Mouse (Mus musculus): Measurements from ENCODE around the gene Kin.

The Kin gene

DNA sequence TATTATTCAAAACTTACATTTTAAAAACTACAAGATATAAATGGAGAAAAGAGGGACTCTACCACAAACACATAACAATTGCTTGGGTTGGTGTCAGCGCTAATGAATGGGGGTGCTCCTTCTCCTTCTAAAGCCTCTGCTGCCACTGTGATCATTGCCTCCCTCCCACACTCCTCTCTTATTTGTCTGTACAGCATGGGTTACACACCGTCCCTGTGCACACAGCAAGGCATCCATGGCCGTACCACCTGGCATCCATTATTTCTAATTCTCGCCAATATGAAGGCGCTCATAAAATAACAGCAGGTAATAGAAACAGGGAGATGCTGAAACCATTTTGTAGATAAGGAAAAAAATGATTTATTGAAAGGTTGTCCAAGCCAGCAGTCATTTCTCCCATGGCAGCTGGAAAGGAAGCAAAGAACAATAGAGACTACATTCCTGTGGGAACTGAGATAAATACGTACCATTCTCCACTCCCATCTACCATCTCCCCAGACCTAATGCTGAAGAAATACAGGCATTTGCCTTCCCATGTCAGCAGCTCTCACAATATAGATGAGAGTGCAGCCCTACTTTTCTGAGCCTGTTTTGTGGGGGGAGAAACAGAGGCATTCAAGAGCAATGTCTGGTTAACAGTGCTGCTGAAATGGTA is 28.3 kb downstream of the Kin start:
- no peak for DNase-seq (ENCODE audit: low read depth, low spot score)

DNA sequence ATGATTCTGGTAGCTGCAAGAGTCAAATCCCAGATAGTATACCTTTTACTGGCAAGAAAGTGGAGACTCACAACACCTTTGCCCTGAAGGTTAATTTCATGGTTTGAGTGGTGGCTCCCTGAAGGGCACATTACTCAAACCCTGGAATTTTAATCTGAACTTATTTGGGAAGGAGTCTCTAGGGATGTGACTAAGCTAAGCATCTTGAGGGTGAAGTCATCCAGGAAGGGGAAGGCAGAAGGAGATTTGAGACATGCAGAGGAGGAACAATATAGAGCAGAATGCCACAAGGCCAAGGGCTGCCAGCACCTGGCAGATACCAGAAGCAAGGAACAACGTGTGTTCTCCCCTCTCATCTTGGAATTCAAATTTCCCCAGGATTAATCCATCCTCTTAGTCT is 38.4 kb downstream of the Kin start:
- DNase-seq (ENCODE audit: low read depth, low spot score) = no peak

DNA sequence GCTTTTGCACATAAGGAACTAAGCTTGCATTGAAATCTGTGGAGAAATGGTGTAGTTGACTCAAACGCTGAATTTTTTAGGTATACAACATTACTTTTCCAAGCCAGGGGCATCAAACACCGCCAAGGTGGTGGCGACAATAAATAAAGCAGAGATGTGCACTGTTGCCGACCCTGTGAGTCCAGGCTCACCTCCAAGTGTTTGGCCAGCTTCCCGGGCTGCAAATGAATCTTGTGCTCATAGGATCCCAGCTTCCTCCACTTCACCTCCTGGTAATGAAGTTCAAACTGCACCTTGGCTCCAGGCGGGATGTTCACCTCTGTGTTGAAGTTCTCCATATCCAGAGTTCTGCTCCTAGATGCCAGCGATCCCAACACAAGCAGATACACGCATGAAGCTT is 38.9 kb downstream of the Kin start:
- DNase-seq (ENCODE audit: low read depth, low spot score) = no peak

DNA sequence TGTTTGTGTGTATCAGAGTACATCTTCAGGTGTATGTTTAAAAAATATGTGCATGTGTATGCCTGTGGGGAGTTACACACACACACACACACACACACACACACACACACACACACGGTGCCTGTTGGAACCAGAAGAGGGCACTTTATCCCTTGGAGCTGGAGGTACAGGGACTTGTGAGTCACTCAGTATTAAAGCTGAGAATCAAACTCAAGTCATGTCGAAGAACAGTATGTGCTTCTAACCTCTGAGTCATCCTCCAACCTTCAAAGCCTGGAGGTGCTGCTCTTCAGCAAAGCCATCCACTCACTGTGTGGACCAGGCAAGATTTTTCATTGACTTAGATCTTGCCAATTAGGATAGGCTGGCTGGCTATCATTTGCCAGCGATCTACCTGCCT is 41.4 kb downstream of the Kin start:
- DNase-seq (ENCODE audit: low read depth, low spot score) = no peak

DNA sequence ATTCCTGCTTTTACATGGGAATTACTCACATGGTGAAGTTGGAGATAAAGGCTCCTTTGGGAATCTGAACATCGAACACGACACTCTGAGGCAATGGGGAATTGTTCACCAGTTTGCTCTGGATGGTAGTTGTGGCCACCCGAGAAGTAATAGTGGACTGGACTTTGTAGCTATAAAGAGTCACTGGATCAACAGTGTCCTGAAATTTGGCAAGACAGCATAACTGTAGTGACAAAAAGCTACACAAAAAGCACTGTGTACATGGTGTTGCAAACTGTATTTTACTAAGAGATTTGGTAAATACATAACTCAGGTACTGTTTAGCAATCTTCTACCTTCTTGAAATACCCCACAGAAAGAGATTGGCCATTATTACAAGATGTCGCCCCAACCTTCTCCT is 45.7 kb downstream of the Kin start:
- DNase-seq (ENCODE audit: low read depth, low spot score) = no peak

- DNase-seq (ENCODE audit: low read depth, low spot score) = no peak
These were observed 47.1 kb downstream of the Kin start for GRCm38 (mm10) chr2:10127471-10127870.

DNA sequence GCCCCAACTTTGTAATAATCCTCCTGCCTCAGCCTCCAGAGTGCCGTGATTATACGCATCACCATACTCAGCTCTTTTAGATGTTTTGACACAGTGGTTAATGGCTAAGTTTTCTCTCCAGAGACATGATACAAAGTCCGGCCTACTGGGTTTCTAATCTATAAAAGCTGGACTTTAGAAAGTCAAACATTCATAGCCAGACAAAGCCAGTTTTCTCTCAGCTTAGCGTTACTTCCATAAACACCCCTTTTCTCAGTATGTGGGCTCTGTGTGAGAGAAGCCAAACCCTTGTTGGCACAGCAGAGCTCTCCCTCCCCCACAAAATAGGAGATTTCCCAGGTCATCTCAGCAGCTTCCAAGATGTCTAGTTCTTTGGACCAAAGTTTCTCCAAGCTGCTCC is 48.2 kb downstream of the Kin start:
- DNase-seq (ENCODE audit: low read depth, low spot score) = no peak

GRCm38 (mm10) chr2:10130341-10130990 is 50.1 kb downstream of the Kin start:
- no peak for DNase-seq (ENCODE audit: low read depth, low spot score)

- DNase-seq (ENCODE audit: low read depth, low spot score) = no peak
These were observed 50.9 kb downstream of the Kin start, which contains the start of gene Itih2 for GRCm38 (mm10) chr2:10131296-10131695. Gene Itih2 (minus strand): TSS chr2:10131396.

GRCm38 (mm10) chr2:10132128-10132527 is 51.7 kb downstream of the Kin start:
- no peak for DNase-seq (ENCODE audit: low read depth, low spot score)

DNA sequence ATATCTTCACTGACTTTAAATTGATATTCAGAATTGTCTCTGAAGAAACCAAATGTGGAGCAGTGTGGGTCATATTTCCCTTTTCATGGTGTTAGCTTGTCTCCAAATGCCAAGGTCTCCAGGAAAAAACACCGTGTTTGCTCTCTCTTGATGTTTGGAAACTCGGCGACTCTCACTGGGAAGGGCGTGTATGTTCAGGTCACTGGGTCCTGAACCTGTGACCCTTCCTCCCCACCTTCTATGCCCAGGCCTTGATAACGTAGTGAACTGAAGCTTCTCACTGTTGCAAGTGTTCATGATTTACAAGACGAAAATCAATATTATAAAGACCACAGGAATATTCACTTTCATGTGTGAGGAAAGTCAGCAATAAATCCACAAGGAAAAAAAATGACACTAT is 53.5 kb downstream of the Kin start:
- no peak for DNase-seq (ENCODE audit: low read depth, low spot score)

DNA sequence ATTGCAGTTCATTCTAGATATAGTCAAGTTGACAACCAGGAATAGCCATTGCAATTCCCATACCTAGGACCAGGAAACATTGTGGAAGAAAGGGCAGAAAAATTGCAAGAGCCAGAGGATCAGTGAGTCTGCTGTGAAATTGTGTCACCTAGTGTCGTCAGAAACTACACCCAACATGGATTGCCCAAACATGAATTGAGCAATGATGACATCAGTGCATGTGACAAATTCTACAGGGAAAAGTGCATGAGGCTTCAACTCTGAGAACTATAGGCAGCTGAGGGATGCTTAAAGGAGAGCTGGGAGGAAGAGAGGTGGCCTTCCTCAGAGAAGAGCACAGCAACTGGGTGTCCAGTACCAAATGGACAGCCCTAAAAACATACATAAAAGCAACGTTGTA is 56.9 kb downstream of the Kin start:
- DNase-seq (ENCODE audit: low read depth, low spot score) = no peak

- no peak for DNase-seq (ENCODE audit: low read depth, low spot score)
These were observed 60.1 kb downstream of the Kin start for GRCm38 (mm10) chr2:10140456-10140855.

Measured in c-Kit-negative CD71-positive TER-119-positive erythroid progenitor cells, embryonic 14.5 days (primary cell).